ENCODE assay signal across 8 mouse cellular contexts in the genomic region with DNA sequence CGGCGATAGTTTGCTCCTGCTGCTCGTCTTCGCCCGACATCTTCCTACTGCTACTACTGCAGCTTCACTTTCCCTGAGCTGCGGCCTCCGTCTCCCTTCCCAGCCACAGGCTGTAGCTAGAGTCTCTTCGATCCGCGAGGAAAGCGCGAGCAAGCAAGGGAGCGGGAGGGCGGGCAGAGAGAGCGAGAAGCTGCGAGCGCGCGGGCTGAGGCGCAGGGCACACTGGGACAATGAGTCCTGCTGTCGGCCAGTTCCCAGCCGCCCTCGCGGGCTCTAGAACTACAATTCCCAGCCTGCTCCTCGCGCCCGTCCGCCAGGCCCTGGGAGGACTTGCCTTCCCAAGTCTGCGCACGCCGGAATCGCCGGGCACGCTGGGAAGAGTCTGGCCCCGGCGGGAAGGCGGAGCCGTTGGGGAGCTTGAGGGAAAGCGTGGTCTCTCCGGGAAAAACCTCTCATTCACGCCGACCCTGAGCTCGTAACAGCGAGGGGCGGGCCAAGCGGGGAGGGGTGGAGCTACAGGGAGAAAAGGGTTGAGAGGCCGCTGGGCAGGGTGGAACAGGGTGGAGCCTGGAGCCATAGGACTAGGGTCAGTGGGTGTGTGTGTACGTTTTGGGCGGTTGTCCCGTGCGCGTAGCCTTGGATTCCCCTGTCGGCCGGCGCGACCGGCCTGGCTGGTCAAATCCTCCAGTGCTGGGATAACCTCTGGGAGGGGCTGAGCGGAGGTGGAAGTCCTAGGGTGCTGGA. TPM values are rescaled to one million over a fixed set of nuclear protein-coding genes. Genes with fewer than 3 reads are reported as not detected.
DNase-seq lines count a peak whose midpoint lies in the region; ATAC-seq and TF ChIP-seq lines count a peak whose summit lies in the region.

TSS of gene Pa2g4 (minus strand) at position 200 of the 744 bp plus-strand sequence.

- ATAC-seq in activated CD4-positive, CD25-positive, alpha-beta regulatory T cell, adult 4 months, result peak; percentile 97
- ATAC-seq in megakaryocyte progenitor cell, adult 5-6 weeks (replicated peaks; ENCODE audit: poor library complexity), result peak; percentile 82

- TF ChIP-seq POLR2A in cortical plate, adult 2 months (IDR thresholded peaks at IDR 0.05; ENCODE audit: extremely low read depth, insufficient read depth, low read length), result peak; percentile 83

- DNase-seq in gastrocnemius, adult 8-10 months (ENCODE audit: low spot score in 2 of 2), result peak; percentile 94 to 97
- DNase-seq in induced T-regulatory cell, adult 2 months (ENCODE audit: low read depth), result peak; percentile 97
- peak; percentile 97 to 99 for DNase-seq in left cerebral cortex, adult 9 months (ENCODE audit: low spot score in 2 of 2)
- peak; percentile 98 for DNase-seq in right cerebral cortex, postnatal 14 days
- peak; percentile 96 to 99 for DNase-seq in urinary bladder, postnatal 36 days (ENCODE audit: low spot score in 2 of 2)

- H3K4me1 ChIP-seq in cortical plate, adult 2 months (ENCODE audit: control insufficient read depth, insufficient read depth, low read length), result peaks cover 4% of the 10 kb centered on the region; the same call in 1 of the 2 replicates

- H3K27ac ChIP-seq in cortical plate, adult 2 months (ENCODE audit: insufficient read depth, low read length), result peak within 1 kb of the TSS; percentile 29; the same call in 1 of the 2 replicates

- no peak for TF ChIP-seq CTCF in cortical plate, adult 2 months (IDR thresholded peaks at IDR 0.05; ENCODE audit: extremely low read depth, insufficient read depth, low read length)

- peak within 1 kb of the TSS; percentile 85 for H3K4me3 ChIP-seq in cortical plate, adult 2 months (ENCODE audit: insufficient read depth, low read length)

RNA-seq across cellular contexts. Expression of gene Pa2g4, which starts in this region (rescaled TPM):
- polyA plus RNA-seq in activated CD4-positive, CD25-positive, alpha-beta regulatory T cell, adult 4 months (2017; shearing (Covaris generic)), result 100 to 1,000 TPM; 136 to 160 TPM
- polyA plus RNA-seq in cortical plate, adult 2 months (2012; rRNA removed), result 67.5 and 71.0 TPM in 2 replicates
- total RNA-seq in gastrocnemius, adult 8-10 months (2022), result 10 to 100 TPM; 29.0 to 39.9 (median 33.1) TPM
- 504 and 526 TPM in 2 replicates for total RNA-seq in megakaryocyte progenitor cell, adult 5-6 weeks (2015)
- 351 and 437 TPM in 2 replicates for total RNA-seq in megakaryocyte progenitor cell, adult 5-6 weeks (2017)

Comparison
In these comparisons a context has a peak if more than half of its experiments do, and no peak if none do; other contexts are left out.
1. Peak in every context shown above with its lines: DNase-seq, ATAC-seq, H3K4me3 ChIP-seq and H3K27ac ChIP-seq.
2. RNA of gene Pa2g4 (total RNA-seq): 351 to 526 TPM in megakaryocyte progenitor cell, adult 5-6 weeks; 29.0 to 39.9 TPM in gastrocnemius, adult 8-10 months; every median in the first group is over 4 times any median in the second.